Mouse (Mus musculus) embryonic facial prominence, embryonic 12.5 days (tissue): ENCODE results near the gene Rpl10a. TPM values are rescaled to one million over a fixed set of nuclear protein-coding genes. Genes with fewer than 3 reads are reported as not detected.
"Not testable (repeated sequence)": the region's sequence is repeated elsewhere in the genome, so short reads cannot be mapped to it uniquely, and the experiment has no call there.

Experiments used
- ATAC-seq: fragments of 200-750 bp; cut with Nextera tagmentation; 2 replicates; pipeline ENCODE4 v1.8.0; 2017; ENCODE audit not compliant: insufficient number of reproducible peaks, insufficient read depth, low FRiP score, low TSS enrichment
- H3K27ac ChIP-seq: fragments of 300-500 bp; sonication (generic); 2 replicates; pipeline ENCODE4 v1.5.1; 2016; ENCODE audit warnings: mild to moderate bottlenecking
- H3K27me3 ChIP-seq: fragments of 300-500 bp; sonication (generic); 2 replicates; pipeline ENCODE4 v1.6.1; 2016; ENCODE audit warnings: mild to moderate bottlenecking, moderate library complexity
- H3K36me3 ChIP-seq: fragments of 300-500 bp; sonication (generic); 2 replicates; pipeline ENCODE4 v1.6.1; 2016; ENCODE audit warnings: mild to moderate bottlenecking
- H3K4me1 ChIP-seq: fragments of 300-500 bp; sonication (generic); 2 replicates; pipeline ENCODE4 v1.6.1; 2016
- H3K4me2 ChIP-seq: fragments of 300-500 bp; sonication (generic); replicated peaks from 2 replicates; pipeline ENCODE4 v1.6.1; 2016; ENCODE audit warnings: mild to moderate bottlenecking, moderate library complexity
- H3K4me3 ChIP-seq: fragments of 300-500 bp; sonication (generic); 2 replicates; pipeline ENCODE4 v1.5.1; 2016; ENCODE audit warnings: mild to moderate bottlenecking
- H3K9ac ChIP-seq: fragments of 300-500 bp; sonication (generic); 2 replicates; pipeline ENCODE4 v1.6.1; 2016; ENCODE audit warnings: mild to moderate bottlenecking, moderate library complexity
- H3K9me3 ChIP-seq: fragments of 300-500 bp; sonication (generic); 2 replicates; pipeline ENCODE4 v1.6.1; 2016; ENCODE audit warnings: mild to moderate bottlenecking, moderate library complexity
- WGBS: fragments of 180-500 bp; shearing (Covaris S2); methylation state at CpG from one replicate; pipeline ENCODE4 v1.1.7; 2016; 5-methylcytosine and 5-hydroxymethylcytosine counted together
- polyA plus RNA-seq: library from polyadenylated mRNA; unstranded; fragments of >200 nt; fragmentation: Nextera tagmentation; extraction: Ambion mirVana; gene quantifications from 2 replicates; pipeline ENCODE4 v1.2.1, GENCODE M21; 2016

Gene Rpl10a
- polyA plus RNA-seq, 1 experiment from 2014 or later: 496 TPM

GRCm38 (mm10) chr17:28325751-28326150 is 2.5 kb upstream of the Rpl10a start:
- H3K4me2 ChIP-seq: no peak overlapping the region
- WGBS: 80% methylated on average over 8 of the region's 8 CpGs
- no peak for ATAC-seq

GRCm38 (mm10) chr17:28326951-28327350 is 1.3 kb upstream of the Rpl10a start:
- 69% methylated on average over 3 of the region's 3 CpGs for WGBS
- peaks cover 23% of the 10 kb centered on the region for H3K4me1 ChIP-seq
- H3K4me2 ChIP-seq: no peak overlapping the region
- no peaks in the 10 kb centered on the region for H3K27me3 ChIP-seq
- no peak overlapping the region for H3K4me3 ChIP-seq
- peak overlapping the region; percentile 93; the same call in 1 of the 2 replicates for H3K9ac ChIP-seq
- no peaks in the 10 kb centered on the region for H3K9me3 ChIP-seq
- ATAC-seq: no peak
- peaks cover 48% of the 10 kb centered on the region for H3K36me3 ChIP-seq
- H3K27ac ChIP-seq: peak overlapping the region; percentile 95; the same call in 1 of the 2 replicates

More at GRCm38 (mm10) chr17:28325751-28326150, 2.5 kb upstream of the Rpl10a start:
- Histone ChIP-seq H3K27ac (no peak overlapping the region), H3K27me3 (no peaks in the 10 kb centered on the region), H3K9me3 (no peaks in the 10 kb centered on the region), H3K4me1 (peaks cover 16% of the 10 kb centered on the region), H3K9ac (0 out of 2 replicates have a peak overlapping the region, but pooled peaks have one; percentile 15), H3K36me3 (peaks cover 48% of the 10 kb centered on the region), H3K4me3 (no peak overlapping the region)

GRCm38 (mm10) chr17:28327673-28328325 is 472 bp upstream of the Rpl10a start:
- H3K27me3 ChIP-seq: no peaks in the 10 kb centered on the region
- H3K4me1 ChIP-seq: peaks cover 30% of the 10 kb centered on the region
- peak overlapping the region; percentile 95 for H3K27ac ChIP-seq
- peak overlapping the region; percentile 74 for H3K4me3 ChIP-seq
- no peaks in the 10 kb centered on the region for H3K9me3 ChIP-seq
- peaks cover 48% of the 10 kb centered on the region for H3K36me3 ChIP-seq
- peak; percentile 43 for ATAC-seq
- 1% methylated on average over 22 of the region's 22 CpGs for WGBS
- peak overlapping the region; percentile 93 for H3K9ac ChIP-seq
- H3K4me2 ChIP-seq: peak overlapping the region; percentile 96

GRCm38 (mm10) chr17:28328946-28329345 is 675 bp downstream of the Rpl10a start:
- peaks cover 40% of the 10 kb centered on the region for H3K4me1 ChIP-seq
- peak overlapping the region; percentile 93 for H3K9ac ChIP-seq
- no peaks in the 10 kb centered on the region for H3K9me3 ChIP-seq
- H3K4me2 ChIP-seq: peak overlapping the region; percentile 96
- under 1% methylated on average over 25 of the region's 25 CpGs for WGBS
- H3K27me3 ChIP-seq: no peaks in the 10 kb centered on the region
- no peak for ATAC-seq
- peaks cover 50% of the 10 kb centered on the region for H3K36me3 ChIP-seq
- peak overlapping the region; percentile 74 for H3K4me3 ChIP-seq
- H3K27ac ChIP-seq: peak overlapping the region; percentile 95

- H3K4me3 ChIP-seq: peak overlapping the region; percentile 74
- ATAC-seq: no peak
- peak overlapping the region; percentile 95 for H3K27ac ChIP-seq
- H3K9ac ChIP-seq: peak overlapping the region; percentile 93
- H3K27me3 ChIP-seq: no peaks in the 10 kb centered on the region
- no peaks in the 10 kb centered on the region for H3K9me3 ChIP-seq
- peaks cover 48% of the 10 kb centered on the region for H3K36me3 ChIP-seq
- 2% methylated on average over 4 of the region's 4 CpGs for WGBS
- H3K4me1 ChIP-seq: peaks cover 45% of the 10 kb centered on the region
- H3K4me2 ChIP-seq: peak overlapping the region; percentile 96
Measured at GRCm38 (mm10) chr17:28329503-28330231, 1.4 kb downstream of the Rpl10a start.

- Histone ChIP-seq H3K4me2 (peak overlapping the region; percentile 96), H3K27ac (peak overlapping the region; percentile 95; the same call in 1 of the 2 replicates), H3K9ac (peak overlapping the region; percentile 93), H3K9me3 (no peaks in the 10 kb centered on the region), H3K4me3 (peak overlapping the region; percentile 74), H3K36me3 (peaks cover 52% of the 10 kb centered on the region), H3K4me1 (peaks cover 48% of the 10 kb centered on the region), H3K27me3 (no peaks in the 10 kb centered on the region)
- no peak for ATAC-seq
- 48% methylated on average over 2 of the region's 2 CpGs for WGBS
Measured at GRCm38 (mm10) chr17:28330232-28330546, 1.9 kb downstream of the Rpl10a start.

- 61% methylated on average over 8 of the region's 8 CpGs for WGBS
- not testable (repeated sequence) for H3K27ac ChIP-seq, ATAC-seq, H3K9me3 ChIP-seq, H3K27me3 ChIP-seq, H3K9ac ChIP-seq, H3K4me3 ChIP-seq
- Histone ChIP-seq H3K4me2 (peak overlapping the region; percentile 21), H3K36me3 (peaks cover 56% of the 10 kb centered on the region), H3K4me1 (peaks cover 48% of the 10 kb centered on the region)
Measured at GRCm38 (mm10) chr17:28330590-28330989, 2.3 kb downstream of the Rpl10a start.

- H3K9me3 ChIP-seq: no peaks in the 10 kb centered on the region
- no peak for ATAC-seq
- 25% methylated on average over 7 of the region's 7 CpGs for WGBS
- H3K27me3 ChIP-seq: no peaks in the 10 kb centered on the region
- H3K4me1 ChIP-seq: peaks cover 48% of the 10 kb centered on the region
- H3K4me3 ChIP-seq: no peak overlapping the region
- H3K9ac ChIP-seq: no peak overlapping the region
- no peak overlapping the region; the same call in 1 of the 2 replicates for H3K4me2 ChIP-seq
- H3K36me3 ChIP-seq: peaks cover 58% of the 10 kb centered on the region
- H3K27ac ChIP-seq: peak overlapping the region; percentile 67
Measured at GRCm38 (mm10) chr17:28331241-28332112, 3.2 kb downstream of the Rpl10a start.

GRCm38 (mm10) chr17:28332113-28332914 is 4.0 kb downstream of the Rpl10a start:
- no peak overlapping the region for H3K4me3 ChIP-seq
- H3K4me1 ChIP-seq: peaks cover 48% of the 10 kb centered on the region
- no peaks in the 10 kb centered on the region for H3K9me3 ChIP-seq
- H3K4me2 ChIP-seq: 0 out of 2 replicates have a peak overlapping the region, but pooled peaks have one; percentile 5
- WGBS: 47% methylated on average over 12 of the region's 13 CpGs
- H3K27ac ChIP-seq: peak overlapping the region; percentile 67
- H3K36me3 ChIP-seq: peaks cover 64% of the 10 kb centered on the region
- no peak for ATAC-seq
- 0 out of 2 replicates have a peak overlapping the region, but pooled peaks have one; percentile 19 for H3K9ac ChIP-seq
- H3K27me3 ChIP-seq: no peaks in the 10 kb centered on the region

- Histone ChIP-seq H3K4me2 (no peak overlapping the region), H3K9me3 (no peaks in the 10 kb centered on the region), H3K27me3 (no peaks in the 10 kb centered on the region), H3K36me3 (peaks cover 71% of the 10 kb centered on the region), H3K27ac (peak overlapping the region; percentile 67), H3K4me1 (peaks cover 41% of the 10 kb centered on the region), H3K4me3 (no peak overlapping the region), H3K9ac (peak overlapping the region; percentile 9; the same call in 1 of the 2 replicates)
- ATAC-seq: 0 out of 2 replicates have a peak, but pooled peaks have one; percentile 3
- WGBS: 60% methylated on average over 31 of the region's 31 CpGs
Measured at GRCm38 (mm10) chr17:28332915-28333546, 4.8 kb downstream of the Rpl10a start.
